Mouse (Mus musculus): ENCODE results near the gene Nradd.

DNA sequence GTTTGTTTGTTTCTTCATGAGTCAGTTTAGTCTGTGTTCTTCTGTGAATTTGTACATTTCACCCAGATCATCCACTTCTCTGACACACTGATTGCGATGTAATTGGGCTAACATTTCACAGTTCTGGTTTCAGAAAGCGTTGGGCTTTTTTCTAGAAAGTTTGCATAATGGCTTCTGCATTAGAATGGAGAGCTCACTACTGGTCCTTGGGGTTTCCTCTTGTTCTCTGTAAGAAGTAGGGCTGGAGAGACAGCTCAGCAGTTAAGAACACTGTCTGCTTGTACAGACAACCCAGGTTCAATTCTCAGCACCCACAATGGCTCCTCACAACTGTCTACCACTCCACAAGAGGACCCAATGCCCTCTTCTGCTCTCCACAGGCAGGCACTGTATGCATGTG, 36.0 kb upstream of the Nradd start:
- TF ChIP-seq CTCF (IDR thresholded peaks at IDR 0.05; ENCODE audit: low read depth) (no peak), EP300 (IDR thresholded peaks at IDR 0.05; ENCODE audit: low read depth) (no peak)
